Mouse (Mus musculus) CD4-positive, CD25-positive, alpha-beta regulatory T cell, adult 4 months (primary cell): ENCODE data around the gene Ahcyl2. TPM values are rescaled to one million over a fixed set of nuclear protein-coding genes. Genes with fewer than 3 reads are reported as not detected.

ENCODE experiments used
- ATAC-seq: one replicate; pipeline ENCODE4 v1.8.0; 2017
- polyA plus RNA-seq, 2 experiments: library from polyadenylated mRNA; unstranded; fragments of 100-300 nt; shearing (Covaris generic); gene quantifications; one replicate each; pipeline ENCODE4 v1.2.1; 2017

Gene Ahcyl2
- polyA plus RNA-seq, 2 experiments from 2014 or later = 87.8 to 108 TPM

GRCm38 (mm10) chr6:29853213-29853899 is 85.5 kb downstream of the Ahcyl2 start:
- peak; percentile 92 for ATAC-seq

DNA sequence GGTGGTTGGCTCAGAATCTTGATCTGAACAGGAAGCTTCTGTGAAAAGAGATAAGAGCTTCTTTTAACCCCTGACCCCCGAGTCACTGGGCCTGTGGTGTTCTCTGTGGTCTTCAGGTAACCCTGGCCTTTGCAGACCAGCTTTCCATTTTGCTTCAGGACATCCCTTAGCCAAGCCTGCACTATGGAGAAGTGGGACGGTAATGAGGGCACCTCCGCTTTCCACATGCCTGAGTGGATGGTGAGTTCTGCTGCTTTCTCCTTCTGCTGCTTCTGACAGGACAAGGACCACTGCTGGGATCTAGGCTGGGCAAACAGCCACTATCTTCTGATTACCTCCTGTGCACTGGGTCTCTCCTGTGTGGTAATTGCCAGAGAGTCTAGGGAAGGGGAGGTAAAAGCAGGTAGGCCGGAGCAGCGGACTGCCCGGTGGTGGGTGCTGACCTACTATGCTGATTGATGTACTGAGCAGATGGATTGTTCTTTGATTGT is 86.1 kb downstream of the Ahcyl2 start:
- no peak for ATAC-seq

- no peak for ATAC-seq
These were observed 90.8 kb downstream of the Ahcyl2 start for GRCm38 (mm10) chr6:29858619-29859018.

- ATAC-seq = no peak
These were observed 91.5 kb downstream of the Ahcyl2 start for GRCm38 (mm10) chr6:29859344-29859743.

DNA sequence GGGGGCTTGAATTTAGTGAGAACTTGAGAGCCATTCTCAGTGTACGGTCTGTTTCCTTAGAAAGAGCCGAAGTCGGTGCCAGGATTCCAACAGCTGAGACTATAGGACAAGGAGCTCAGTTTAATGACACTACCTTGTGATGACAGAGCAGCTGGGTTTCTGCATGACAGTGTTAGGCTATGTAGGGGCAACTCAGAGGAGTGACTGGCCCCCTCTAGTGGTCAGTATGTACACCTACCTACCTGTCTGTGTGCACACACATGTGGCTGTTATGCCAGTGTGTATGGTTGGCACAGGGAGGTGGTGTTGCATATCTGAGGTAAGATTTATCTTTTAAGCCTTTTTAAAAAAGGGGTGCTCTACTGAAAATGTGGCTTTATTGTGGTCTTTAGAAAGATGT is 92.4 kb downstream of the Ahcyl2 start:
- ATAC-seq = peak; percentile 96

DNA sequence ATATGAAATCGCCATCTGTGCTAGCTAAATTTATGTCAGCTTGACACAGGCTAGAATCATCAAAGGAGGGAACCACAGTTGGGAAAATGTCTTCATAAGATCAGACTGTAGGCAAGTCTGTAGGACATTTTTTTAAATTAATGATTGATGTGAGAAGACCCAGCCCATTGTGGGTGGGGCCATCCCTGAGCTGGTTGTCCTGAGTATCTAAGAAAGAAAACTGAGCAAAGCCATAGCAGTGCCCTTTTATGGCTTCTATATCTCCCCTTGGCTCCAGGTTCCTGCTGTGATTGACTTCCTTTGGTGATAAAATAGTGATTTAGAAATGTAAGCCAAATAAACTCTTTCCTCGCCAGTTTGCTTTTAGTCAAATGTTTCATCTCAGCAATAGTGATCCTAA is 97.1 kb downstream of the Ahcyl2 start:
- ATAC-seq = no peak

GRCm38 (mm10) chr6:29866935-29867724 is 99.3 kb downstream of the Ahcyl2 start:
- ATAC-seq = no peak

DNA sequence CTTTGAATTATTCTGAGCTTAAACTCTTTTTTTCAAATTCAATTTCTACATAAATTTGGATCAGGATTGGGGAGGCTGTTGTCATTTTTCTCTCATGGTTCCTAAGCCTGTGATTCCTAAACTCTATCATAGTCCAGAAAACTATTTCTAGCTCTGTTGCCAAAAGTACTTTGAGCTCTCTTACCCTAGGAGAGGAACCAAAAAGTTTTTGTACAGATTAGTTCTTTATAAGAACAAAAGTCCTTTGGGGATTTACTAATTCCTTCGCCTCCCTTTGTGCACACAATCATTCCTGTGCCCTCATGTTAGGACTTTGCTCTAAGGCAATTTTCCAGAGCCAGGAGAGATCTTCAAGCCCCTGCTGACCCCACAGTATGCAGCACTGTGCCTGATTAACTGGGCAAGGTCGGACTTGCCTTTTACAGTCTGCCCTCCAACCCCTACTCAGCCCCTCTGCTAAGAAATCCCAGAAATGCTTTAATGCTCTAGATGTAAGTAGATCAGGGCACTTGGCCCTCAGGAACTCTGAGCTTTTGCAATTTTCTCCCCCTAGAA is 100.6 kb downstream of the Ahcyl2 start:
- ATAC-seq = no peak

- ATAC-seq = no peak
These were observed 105.8 kb downstream of the Ahcyl2 start for GRCm38 (mm10) chr6:29873654-29874053.

- ATAC-seq = no peak
These were observed 107.8 kb downstream of the Ahcyl2 start for GRCm38 (mm10) chr6:29875576-29875975.

DNA sequence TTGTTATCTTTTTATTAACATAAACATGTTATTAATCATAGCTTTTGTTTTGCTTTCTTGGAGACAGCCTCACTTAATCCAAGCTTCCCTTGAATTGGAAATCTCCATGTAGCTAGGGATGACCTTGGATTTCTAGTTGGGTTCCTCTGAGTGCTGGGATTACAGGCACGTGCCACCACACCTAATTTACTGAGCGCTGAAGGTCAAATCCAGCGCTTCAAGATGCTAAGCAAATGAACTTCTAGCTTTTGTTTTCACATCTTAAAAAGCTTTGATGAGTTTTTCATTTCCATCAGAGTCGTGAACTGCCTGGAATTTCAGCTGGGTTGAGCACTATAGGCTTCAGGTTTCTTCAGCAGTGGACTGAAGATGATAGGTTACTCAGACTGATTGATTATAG is 109.0 kb downstream of the Ahcyl2 start:
- ATAC-seq = no peak

- no peak for ATAC-seq
These were observed 111.8 kb downstream of the Ahcyl2 start for GRCm38 (mm10) chr6:29879579-29879978.

DNA sequence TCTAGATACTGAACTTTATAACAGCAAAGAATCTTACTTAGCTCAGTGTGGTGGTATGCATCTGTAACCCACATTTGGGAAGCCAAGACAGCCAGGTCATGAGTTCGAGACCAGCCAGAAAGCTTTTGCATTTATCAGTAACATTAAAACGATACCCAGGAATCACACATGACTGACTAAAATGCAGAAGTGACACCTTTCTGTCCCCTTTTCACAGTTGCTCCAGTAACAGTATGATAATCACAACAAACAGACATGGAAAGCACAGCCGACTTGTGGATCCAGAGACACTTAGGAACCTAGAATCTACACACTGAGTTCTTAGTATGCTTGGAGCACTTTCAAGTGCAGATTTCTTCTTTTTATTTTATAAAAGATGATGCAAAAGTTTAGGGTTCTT is 113.0 kb downstream of the Ahcyl2 start:
- no peak for ATAC-seq

DNA sequence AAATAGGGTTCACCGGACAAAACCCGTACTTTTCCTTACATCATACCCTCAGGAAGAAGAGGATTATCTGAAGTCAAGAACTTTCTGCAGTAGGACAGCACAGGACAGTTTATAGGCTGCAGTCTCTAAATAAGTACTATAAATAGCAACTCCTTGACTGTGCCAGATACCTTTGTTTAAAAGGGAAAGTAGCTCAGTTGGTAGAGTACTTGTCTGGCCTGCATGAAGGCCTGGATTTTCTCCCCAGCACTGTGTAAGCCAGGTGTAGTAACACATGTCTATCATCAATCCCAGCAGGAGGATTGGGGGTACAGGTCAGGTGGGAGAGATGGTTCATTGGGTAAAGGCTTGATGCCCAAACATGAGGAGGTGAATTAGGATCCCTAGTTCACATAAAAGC is 114.1 kb downstream of the Ahcyl2 start:
- ATAC-seq = no peak

DNA sequence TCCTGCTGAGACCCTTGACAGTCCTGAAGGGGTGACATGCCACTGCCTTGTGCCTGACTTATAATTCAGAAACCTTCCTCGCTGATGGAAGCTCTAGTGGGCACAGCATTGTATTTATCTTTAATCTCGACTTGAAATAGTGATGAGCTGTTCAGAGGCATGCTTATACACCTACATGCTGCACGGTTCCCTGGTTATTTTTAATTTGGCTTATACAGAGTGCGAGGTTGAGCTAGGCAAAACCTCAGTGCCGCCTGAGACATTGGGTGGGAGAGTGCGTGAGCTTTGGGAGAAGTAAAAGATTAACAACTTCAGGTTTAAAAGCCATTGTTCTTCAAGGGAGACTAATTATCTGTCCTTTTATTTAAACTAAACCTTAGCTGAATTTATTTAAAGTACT is 115.1 kb downstream of the Ahcyl2 start:
- no peak for ATAC-seq

GRCm38 (mm10) chr6:29891151-29891550 is 123.3 kb downstream of the Ahcyl2 start:
- ATAC-seq = no peak

DNA sequence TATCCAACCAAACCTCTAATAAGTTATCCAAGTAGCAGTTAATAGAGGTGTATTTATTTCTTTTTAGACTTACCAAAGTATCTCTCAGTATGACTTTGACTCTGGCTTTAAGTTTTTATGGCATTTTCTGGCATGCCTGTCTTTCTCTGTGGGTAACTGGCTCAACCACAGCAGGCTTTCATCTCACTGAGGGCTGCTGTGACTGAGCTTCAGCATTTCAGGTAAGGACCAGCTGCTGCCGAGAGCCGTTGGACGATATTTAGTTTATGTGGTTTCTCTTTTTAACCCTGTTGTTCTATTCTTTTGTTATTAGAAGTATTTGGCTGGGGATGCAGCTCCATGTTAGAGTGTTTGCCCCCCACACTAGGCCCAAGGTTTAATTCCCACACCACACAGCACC is 129.2 kb downstream of the Ahcyl2 start:
- no peak for ATAC-seq

DNA sequence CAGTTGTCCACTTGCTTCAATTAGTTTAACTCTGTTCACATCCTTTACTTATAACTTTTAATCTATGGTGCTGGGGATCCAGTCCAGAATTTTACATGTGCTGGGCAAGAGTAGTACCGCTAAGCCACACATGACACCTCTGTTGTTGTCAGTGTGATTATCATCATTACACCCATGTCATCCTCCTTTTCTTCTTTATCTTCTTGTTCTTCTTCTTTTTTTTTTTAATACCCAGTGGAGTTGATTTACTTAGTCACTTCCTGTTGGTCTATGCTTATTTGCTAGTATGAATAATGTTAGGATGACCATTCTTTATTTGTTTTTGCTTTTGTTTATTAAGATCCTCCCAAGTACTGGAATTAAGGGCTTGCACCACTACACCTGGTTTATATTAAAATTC is 133.6 kb downstream of the Ahcyl2 start:
- ATAC-seq = no peak

DNA sequence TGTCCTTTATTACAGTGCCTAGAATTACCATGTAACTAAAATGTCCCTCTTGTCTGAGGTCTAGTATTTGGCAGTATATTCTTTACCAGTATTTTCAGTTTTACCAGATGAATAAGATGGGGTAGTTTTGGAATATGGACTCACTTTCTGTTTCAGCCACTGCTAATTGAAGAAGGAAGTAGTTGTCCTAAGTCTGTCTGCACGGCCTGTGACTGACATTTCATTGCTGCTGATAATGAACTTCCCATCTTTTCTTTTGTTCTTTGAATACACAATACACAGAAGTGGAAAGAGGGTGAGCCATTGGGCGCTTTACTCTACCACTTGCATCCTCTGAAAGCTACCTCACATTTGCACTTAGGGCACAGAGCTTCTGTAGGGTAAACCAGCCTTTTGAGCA is 134.4 kb downstream of the Ahcyl2 start:
- no peak for ATAC-seq

GRCm38 (mm10) chr6:29903343-29903914 is 135.6 kb downstream of the Ahcyl2 start:
- no peak for ATAC-seq

DNA sequence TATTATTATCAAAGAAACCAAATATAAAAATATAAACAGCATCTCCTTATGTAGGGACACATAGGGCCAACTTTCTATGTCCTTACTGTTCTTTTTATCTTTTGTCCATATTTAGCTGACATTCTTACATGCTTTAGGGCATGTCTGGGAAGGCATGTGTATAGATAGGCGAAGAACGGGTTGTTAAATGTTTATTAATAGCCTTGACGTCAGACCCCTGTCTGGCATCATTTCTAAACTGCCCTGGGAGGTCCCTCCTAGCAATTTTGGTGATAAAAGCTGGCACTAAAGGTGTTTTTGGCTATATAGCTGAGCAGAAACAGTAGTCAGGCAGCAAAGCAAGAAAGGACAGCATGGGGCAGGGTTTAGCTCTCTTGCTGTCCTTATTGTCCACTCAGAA is 136.5 kb downstream of the Ahcyl2 start:
- ATAC-seq = no peak

DNA sequence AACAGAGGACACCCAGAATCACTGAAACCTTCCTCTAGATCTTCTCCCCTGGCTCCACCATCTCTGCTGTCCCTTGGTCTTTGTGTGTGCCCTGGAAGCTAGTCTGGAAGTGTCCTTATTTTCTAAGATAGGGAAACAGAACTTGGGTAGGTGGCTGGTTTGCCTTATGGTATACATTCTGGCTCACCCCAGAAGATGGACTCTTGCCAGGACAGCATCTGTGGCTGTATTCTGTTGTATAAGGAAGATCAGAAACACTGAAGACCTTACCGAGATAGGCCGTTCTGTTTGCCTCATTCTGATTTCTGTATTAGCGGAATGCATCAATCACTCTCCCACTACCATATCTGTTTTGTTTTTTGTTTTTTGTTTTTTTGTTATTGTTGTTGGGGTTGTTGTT is 142.8 kb downstream of the Ahcyl2 start:
- ATAC-seq = no peak

DNA sequence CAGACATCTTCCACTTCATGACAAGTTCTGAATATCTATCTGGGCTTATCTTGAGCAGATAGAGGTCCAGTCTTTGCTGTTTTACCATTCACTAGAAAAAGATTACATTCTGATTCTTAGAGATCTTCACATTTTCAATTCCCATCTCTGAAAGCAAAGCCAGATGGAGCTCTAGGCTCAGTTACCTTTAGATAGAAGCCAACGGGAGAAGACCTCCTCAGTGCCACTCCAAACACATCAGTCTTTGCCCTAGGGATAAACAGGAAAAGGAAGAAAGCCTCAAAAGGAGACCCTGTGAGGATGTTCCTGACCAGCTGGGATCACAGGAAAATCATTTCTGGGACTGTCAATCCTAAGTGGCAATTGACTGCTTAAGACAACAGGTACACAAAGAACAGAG is 145.9 kb downstream of the Ahcyl2 start:
- no peak for ATAC-seq

GRCm38 (mm10) chr6:29914136-29914535 is 146.3 kb downstream of the Ahcyl2 start:
- ATAC-seq = no peak
